Mouse (Mus musculus): ENCODE measurements around the gene Zfp663. TPM values are rescaled to one million over a fixed set of nuclear protein-coding genes. Genes with fewer than 3 reads are reported as not detected.

The Zfp663 gene
- total and polyA plus RNA-seq, 3 experiments, result 0.18 TPM; not detected in 2

Other genes with a start within 250 kb of the Zfp663 start
- gene Cdh22, start 133.9 kb downstream of the Zfp663 start, total RNA-seq (2012; rRNA removed), result not detected in 2 replicates
- gene Cdh22, start 133.9 kb downstream of the Zfp663 start, polyA plus RNA-seq (2012; ENCODE audit: insufficient read depth in 1 of 2, insufficient read length in 2 of 2, low read depth in 1 of 2, low replicate concordance in 2 of 2, missing spikeins in 1 of 2), result not detected
- gene Slc35c2, start 80.9 kb downstream of the Zfp663 start, total RNA-seq (2012; rRNA removed), result 57.9 and 64.9 TPM in 2 replicates
- 100 to 1,000 TPM in 1 of 2 experiments, not detected in 1; 121 TPM for gene Slc35c2, start 80.9 kb downstream of the Zfp663 start, polyA plus RNA-seq (2012; ENCODE audit: insufficient read depth in 1 of 2, insufficient read length in 2 of 2, low read depth in 1 of 2, low replicate concordance in 2 of 2, missing spikeins in 1 of 2)
- 16.5 and 17.4 TPM in 2 replicates for gene Elmo2, start 42.2 kb downstream of the Zfp663 start, total RNA-seq (2012; rRNA removed)
- 10 to 100 TPM in 1 of 2 experiments, not detected in 1; 27.6 TPM for gene Elmo2, start 42.2 kb downstream of the Zfp663 start, polyA plus RNA-seq (2012; ENCODE audit: insufficient read depth in 1 of 2, insufficient read length in 2 of 2, low read depth in 1 of 2, low replicate concordance in 2 of 2, missing spikeins in 1 of 2)
- gene Zfp334, start 19.5 kb upstream of the Zfp663 start, total RNA-seq (2012; rRNA removed), result not detected in 2 replicates
- gene Zfp334, start 19.5 kb upstream of the Zfp663 start, polyA plus RNA-seq (2012; ENCODE audit: insufficient read depth in 1 of 2, insufficient read length in 2 of 2, low read depth in 1 of 2, low replicate concordance in 2 of 2, missing spikeins in 1 of 2), result not detected
- gene Ocstamp, start 31.7 kb upstream of the Zfp663 start, total RNA-seq (2012; rRNA removed), result not detected in 2 replicates
- not detected for gene Ocstamp, start 31.7 kb upstream of the Zfp663 start, polyA plus RNA-seq (2012; ENCODE audit: insufficient read depth in 1 of 2, insufficient read length in 2 of 2, low read depth in 1 of 2, low replicate concordance in 2 of 2, missing spikeins in 1 of 2)
- not detected in 2 replicates for gene Slc13a3, start 104.5 kb upstream of the Zfp663 start, total RNA-seq (2012; rRNA removed)
- gene Slc13a3, start 104.5 kb upstream of the Zfp663 start, polyA plus RNA-seq (2012; ENCODE audit: insufficient read depth in 1 of 2, insufficient read length in 2 of 2, low read depth in 1 of 2, low replicate concordance in 2 of 2, missing spikeins in 1 of 2), result not detected
- 26.8 and 35.1 TPM in 2 replicates for gene Trp53rka, start 124.6 kb upstream of the Zfp663 start, total RNA-seq (2012; rRNA removed)
- gene Trp53rka, start 124.6 kb upstream of the Zfp663 start, polyA plus RNA-seq (2012; ENCODE audit: insufficient read depth in 1 of 2, insufficient read length in 2 of 2, low read depth in 1 of 2, low replicate concordance in 2 of 2, missing spikeins in 1 of 2), result 10 to 100 TPM in 1 of 2 experiments, not detected in 1; 29.8 TPM
- gene Slc2a10, start 135.1 kb upstream of the Zfp663 start, total RNA-seq (2012; rRNA removed), result not detected in 2 replicates
- not detected for gene Slc2a10, start 135.1 kb upstream of the Zfp663 start, polyA plus RNA-seq (2012; ENCODE audit: insufficient read depth in 1 of 2, insufficient read length in 2 of 2, low read depth in 1 of 2, low replicate concordance in 2 of 2, missing spikeins in 1 of 2)
- gene Eya2, start 226.3 kb upstream of the Zfp663 start, total RNA-seq (2012; rRNA removed), result not detected in 2 replicates
- not detected for gene Eya2, start 226.3 kb upstream of the Zfp663 start, polyA plus RNA-seq (2012; ENCODE audit: insufficient read depth in 1 of 2, insufficient read length in 2 of 2, low read depth in 1 of 2, low replicate concordance in 2 of 2, missing spikeins in 1 of 2)

Measured in MEL (cell line).